Mouse (Mus musculus) CH12.LX (cell line): ENCODE data around the gene Tmem8.

ENCODE experiments used
- CTCF ChIP-seq, 2 experiments: IDR thresholded peaks in 1 of 2; conservative IDR thresholded peaks in 1 of 2; 2 replicates each; pipeline ENCODE4 v1.5.1; 2011 to 2012; ENCODE audit warnings: low read depth in 2 of 2, low read length in 2 of 2, improper control_type of control experiment in 1 of 2, inconsistent platforms in 1 of 2, mild to moderate bottlenecking in 1 of 2, moderate library complexity in 1 of 2
- EP300 ChIP-seq: IDR thresholded peaks from 2 replicates; pipeline ENCODE4 v1.6.1; 2011; ENCODE audit warnings: low read length, improper control_type of control experiment
- HCFC1 ChIP-seq: IDR thresholded peaks from 2 replicates; pipeline ENCODE4 v1.6.1; 2012; ENCODE audit warnings: low read depth, mild to moderate bottlenecking, inconsistent platforms, low read length, improper control_type of control experiment
- IRF4 ChIP-seq: IDR thresholded peaks from 2 replicates; pipeline ENCODE4 v1.6.1; 2014; ENCODE audit warnings: low read depth, mild to moderate bottlenecking, inconsistent platforms, low read length, improper control_type of control experiment
- MAX ChIP-seq: IDR thresholded peaks from 2 replicates; pipeline ENCODE4 v1.6.1; 2011; ENCODE audit warnings: low read length, improper control_type of control experiment
- MYC ChIP-seq: IDR thresholded peaks from 2 replicates; pipeline ENCODE4 v1.6.1; 2011; ENCODE audit warnings: low read depth, mild to moderate bottlenecking, improper control_type of control experiment, low read length
- POLR2A ChIP-seq: IDR thresholded peaks from 2 replicates; pipeline ENCODE4 v1.6.1; 2011; ENCODE audit warnings: low read depth, mild to moderate bottlenecking, improper control_type of control experiment, low read length
- POLR2AphosphoS2 ChIP-seq: IDR thresholded peaks from 2 replicates; pipeline ENCODE4 v1.6.1; 2011; ENCODE audit warnings: low read depth, low read length, improper control_type of control experiment
- RAD21 ChIP-seq: IDR thresholded peaks from 2 replicates; pipeline ENCODE4 v1.6.1; 2011; ENCODE audit warnings: low read depth, mild to moderate bottlenecking, low read length, improper control_type of control experiment, moderate library complexity
- TBP ChIP-seq: conservative IDR thresholded peaks from 2 replicates; pipeline ENCODE4 v1.6.1; 2011; ENCODE audit warnings: low read depth, low read length, improper control_type of control experiment
- TCF12 ChIP-seq: IDR thresholded peaks from 2 replicates; pipeline ENCODE4 v1.6.1; 2014; ENCODE audit warnings: low read depth, mild to moderate bottlenecking, inconsistent platforms, low read length, improper control_type of control experiment
- ZMIZ1 ChIP-seq: IDR thresholded peaks from 2 replicates; pipeline ENCODE4 v1.6.1; 2012; ENCODE audit warnings: low read depth, mild to moderate bottlenecking, inconsistent platforms, low read length, improper control_type of control experiment
- ZNF384 ChIP-seq: IDR thresholded peaks from 2 replicates; pipeline ENCODE4 v1.6.1; 2012; ENCODE audit warnings: low read depth, low read length, improper control_type of control experiment, inconsistent platforms

DNA sequence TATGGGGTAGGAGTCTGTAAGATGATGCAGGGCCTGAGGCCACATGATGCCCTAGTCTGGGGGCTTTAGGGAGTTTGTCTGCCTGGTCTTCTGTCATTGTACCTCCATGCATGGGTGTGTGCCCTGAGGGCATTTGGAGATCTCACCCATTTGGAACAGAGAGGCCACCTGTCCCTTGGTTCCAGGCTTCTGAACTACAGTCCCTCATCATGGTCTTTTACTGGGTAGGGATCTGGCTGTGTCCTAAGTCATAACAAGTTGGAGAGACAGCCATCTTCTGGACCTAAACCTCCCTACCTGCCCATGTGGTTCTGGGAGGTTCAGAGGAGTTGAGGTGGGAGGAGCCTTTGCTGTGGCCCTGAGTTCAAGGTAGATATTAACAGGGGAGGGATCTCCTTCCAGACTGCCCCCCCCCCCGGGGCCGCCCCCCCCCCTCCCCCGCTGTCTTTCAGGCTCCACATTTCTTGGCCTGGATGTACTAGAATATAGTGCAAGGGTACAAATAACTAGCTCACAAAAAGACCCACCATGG lies 2.9 kb downstream of the Tmem8 start:
- no peak for TF ChIP-seq MAX
- no peak for TF ChIP-seq ZNF384
- no peak for TF ChIP-seq POLR2AphosphoS2
- no peak for TF ChIP-seq TBP
- no peak for TF ChIP-seq POLR2A
- TF ChIP-seq CTCF (conservative IDR thresholded peaks at IDR 0.05 in 1 of 2, IDR thresholded peaks at IDR 0.05 in 1 of 2; ENCODE audit: low read depth in 2 of 2, low read length in 2 of 2), result no peak
- no peak for TF ChIP-seq RAD21
- TF ChIP-seq EP300, result no peak
- TF ChIP-seq HCFC1, result no peak
- no peak for TF ChIP-seq ZMIZ1
- TF ChIP-seq MYC, result no peak
- TF ChIP-seq TCF12, result no peak
- no peak for TF ChIP-seq IRF4
